ENCODE assay signal across 23 mouse cellular contexts in genomic region chr1:187836384-187836783, GRCm38 (mm10).
A peak's percentile ranks its signal among the peaks of the same experiment; 100 is the strongest.
DNase-seq lines count a peak whose midpoint lies in the region; ATAC-seq and TF ChIP-seq lines count a peak whose summit lies in the region.
"Had no signal": no experiment of that assay in that cellular context is flagged by ENCODE, and none has a peak within 500 bp of the region (broad histone marks: within the 10 kb centered on the region; RNA-seq: fewer than 3 reads in every experiment).

No protein-coding gene starts in this region.

- WGBS in forebrain, embryonic 10.5 days, result 48% methylated on average over 6 of the region's 6 CpGs
- 42% methylated on average over 6 of the region's 6 CpGs for WGBS in forebrain, postnatal 0 days
- WGBS in heart, embryonic 10.5 days, result 17% methylated on average over 6 of the region's 6 CpGs

- TF ChIP-seq CTCF in forebrain, postnatal 0 days (IDR thresholded peaks at IDR 0.05; ENCODE audit: low read depth), result no peak
- no peak for TF ChIP-seq CTCF in left cerebral cortex, adult 2 months (IDR thresholded peaks at IDR 0.05)

- ATAC-seq in forebrain, postnatal 0 days, result no peak
- ATAC-seq: forebrain, embryonic 15.5 days; hindbrain, embryonic 16.5 days; intestine, embryonic 15.5 days; liver, embryonic 12.5 days; midbrain, embryonic 13.5 days had no signal

- no peaks in the 10 kb centered on the region for H3K9me3 ChIP-seq in forebrain, embryonic 10.5 days
- H3K9me3 ChIP-seq in forebrain, postnatal 0 days (ENCODE audit: low read length), result no peaks in the 10 kb centered on the region
- H3K9me3 ChIP-seq in heart, embryonic 10.5 days, result no peaks in the 10 kb centered on the region
- H3K9me3 ChIP-seq: forebrain, embryonic 15.5 days; hindbrain, embryonic 10.5 days; intestine, embryonic 15.5 days; limb, embryonic 12.5 days; liver, embryonic 12.5 days; midbrain, embryonic 13.5 days had no signal

- H3K27me3 ChIP-seq in forebrain, embryonic 10.5 days (ENCODE audit: poor library complexity, severe bottlenecking), result peaks cover 3% of the 10 kb centered on the region; the same call in 1 of the 2 replicates
- peaks cover 4% of the 10 kb centered on the region; the same call in 1 of the 2 replicates for H3K27me3 ChIP-seq in forebrain, postnatal 0 days (ENCODE audit: insufficient read depth, low read length)
- no peaks in the 10 kb centered on the region for H3K27me3 ChIP-seq in heart, embryonic 10.5 days (ENCODE audit: insufficient read depth, poor library complexity, severe bottlenecking)
- H3K27me3 ChIP-seq: embryonic facial prominence, embryonic 13.5 days; intestine, embryonic 15.5 days; limb, embryonic 12.5 days; liver, embryonic 12.5 days; midbrain, embryonic 13.5 days had no signal

- intact Hi-C loops in left cerebral cortex, adult 2 months (cut with DNase I), result no loop called here
- intact Hi-C loops in left cerebral cortex, postnatal 4 days (cut with DNase I), result no loop called here

- peaks cover 25% of the 10 kb centered on the region for H3K4me1 ChIP-seq in forebrain, embryonic 10.5 days
- H3K4me1 ChIP-seq in forebrain, postnatal 0 days (ENCODE audit: insufficient read depth), result no peaks in the 10 kb centered on the region
- peaks cover 24% of the 10 kb centered on the region for H3K4me1 ChIP-seq in heart, embryonic 10.5 days
- H3K4me1 ChIP-seq: embryonic facial prominence, embryonic 13.5 days; intestine, embryonic 15.5 days; limb, embryonic 12.5 days; liver, embryonic 12.5 days had no signal

- no peak for DNase-seq in forebrain, embryonic 10.5 days (ENCODE audit: extremely low spot score, low spot score)
- no peak for DNase-seq in forebrain, postnatal 0 days
- DNase-seq in heart, embryonic 10.5 days (ENCODE audit: low spot score), result no peak
- no peak for DNase-seq in heart, adult 11 months
- no peak for DNase-seq in left cerebral cortex, adult 2 months (ENCODE audit: extremely low spot score in 1 of 2, low spot score in 2 of 2)
- no peak for DNase-seq in left cerebral cortex, postnatal 4 days
- DNase-seq in mesoderm, embryonic 11.5 days (ENCODE audit: low read depth, low spot score), result peak; percentile 14
- no peak for DNase-seq in testis, postnatal 10 days (ENCODE audit: low spot score)
- DNase-seq: cerebellum, adult 18-20 months; cerebellum, postnatal 14 days; kidney, postnatal 10 days; lung, adult 18-20 months; lung, postnatal 14 days; thymus, adult 2 months had no signal

- 0 out of 2 replicates have a peak overlapping the region, but pooled peaks have one; percentile 51 for H3K27ac ChIP-seq in forebrain, embryonic 10.5 days
- H3K27ac ChIP-seq in forebrain, postnatal 0 days (ENCODE audit: low read depth, low read length), result no peak overlapping the region
- peak overlapping the region; percentile 89 for H3K27ac ChIP-seq in heart, embryonic 10.5 days
- H3K27ac ChIP-seq in left cerebral cortex, adult 2 months, result peak overlapping the region; percentile 5
- H3K27ac ChIP-seq: embryonic facial prominence, embryonic 13.5 days; forebrain, embryonic 15.5 days; hindbrain, embryonic 10.5 days; intestine, embryonic 15.5 days; limb, embryonic 12.5 days; liver, embryonic 12.5 days; midbrain, embryonic 13.5 days had no signal

- no peak overlapping the region for H3K4me2 ChIP-seq in forebrain, postnatal 0 days (ENCODE audit: low read depth)
- H3K4me2 ChIP-seq: embryonic facial prominence, embryonic 13.5 days; forebrain, embryonic 15.5 days; intestine, embryonic 15.5 days; limb, embryonic 12.5 days; liver, embryonic 12.5 days; midbrain, embryonic 13.5 days had no signal

- H3K9ac ChIP-seq in forebrain, postnatal 0 days, result no peak overlapping the region
- H3K9ac ChIP-seq: embryonic facial prominence, embryonic 13.5 days; forebrain, embryonic 15.5 days; intestine, embryonic 15.5 days; limb, embryonic 12.5 days; liver, embryonic 12.5 days; midbrain, embryonic 13.5 days had no signal

- no peak overlapping the region for H3K4me3 ChIP-seq in forebrain, embryonic 10.5 days
- H3K4me3 ChIP-seq in forebrain, postnatal 0 days (ENCODE audit: low read depth, low read length), result no peak overlapping the region
- H3K4me3 ChIP-seq in heart, embryonic 10.5 days, result peak overlapping the region; percentile 27; the same call in 1 of the 2 replicates
- no peak overlapping the region for H3K4me3 ChIP-seq in left cerebral cortex, adult 2 months
- H3K4me3 ChIP-seq: embryonic facial prominence, embryonic 13.5 days; erythroblast, embryonic 14.5 days; forebrain, embryonic 15.5 days; hindbrain, embryonic 10.5 days; intestine, embryonic 15.5 days; limb, embryonic 12.5 days; liver, embryonic 12.5 days; midbrain, embryonic 13.5 days had no signal

- H3K36me3 ChIP-seq in forebrain, embryonic 10.5 days (replicated peaks), result no peaks in the 10 kb centered on the region
- H3K36me3 ChIP-seq in forebrain, postnatal 0 days (ENCODE audit: insufficient read depth), result no peaks in the 10 kb centered on the region
- H3K36me3 ChIP-seq in heart, embryonic 10.5 days, result no peaks in the 10 kb centered on the region
- H3K36me3 ChIP-seq: embryonic facial prominence, embryonic 13.5 days; forebrain, embryonic 15.5 days; hindbrain, embryonic 10.5 days; intestine, embryonic 15.5 days; limb, embryonic 12.5 days; liver, embryonic 12.5 days; midbrain, embryonic 13.5 days had no signal
